13 mouse cellular contexts compared by ENCODE assay signal in genomic region chr11:114884380-114885100, GRCm38 (mm10). TPM values are rescaled to one million over a fixed set of nuclear protein-coding genes. Genes with fewer than 3 reads are reported as not detected.
A peak's percentile ranks its signal among the peaks of the same experiment; 100 is the strongest.
DNase-seq lines count a peak whose midpoint lies in the region; ATAC-seq and TF ChIP-seq lines count a peak whose summit lies in the region.
"Had no signal": no experiment of that assay in that cellular context is flagged by ENCODE, and none has a peak within 500 bp of the region (broad histone marks: within the 10 kb centered on the region; RNA-seq: fewer than 3 reads in every experiment).

No protein-coding gene starts in this region.

- TF ChIP-seq EP300 in heart, postnatal 0 days (IDR thresholded peaks at IDR 0.05; ENCODE audit: low read depth) = no peak

- WGBS in lung, adult 2 months = 58% methylated on average over 4 of the region's 4 CpGs
- 71% methylated on average over 4 of the region's 4 CpGs for WGBS in heart, postnatal 0 days

- no peak overlapping the region for H3K9ac ChIP-seq in heart, postnatal 0 days (replicated peaks; ENCODE audit: low read depth, low read length)
- H3K9ac ChIP-seq: limb, embryonic 15.5 days had no signal

- no peak overlapping the region for H3K4me2 ChIP-seq in heart, postnatal 0 days (ENCODE audit: low read depth, low read length)
- H3K4me2 ChIP-seq: limb, embryonic 15.5 days had no signal

- H3K9me3 ChIP-seq in heart, postnatal 0 days (replicated peaks; ENCODE audit: control insufficient read depth, low read length) = no peaks in the 10 kb centered on the region
- H3K9me3 ChIP-seq: limb, embryonic 15.5 days had no signal

- H3K4me3 ChIP-seq in lung, adult 2 months (replicated peaks; ENCODE audit: extremely low read depth, low read depth, low read length) = no peak overlapping the region
- H3K4me3 ChIP-seq in heart, postnatal 0 days (ENCODE audit: low read depth, low read length) = no peak overlapping the region
- H3K4me3 ChIP-seq: limb, embryonic 15.5 days had no signal

- no peak for TF ChIP-seq CTCF in lung, adult 2 months (IDR thresholded peaks at IDR 0.05; ENCODE audit: insufficient read depth, low read length)
- no peak for TF ChIP-seq CTCF in heart, postnatal 0 days (IDR thresholded peaks at IDR 0.05; ENCODE audit: low read depth)

- peak overlapping the region; percentile 25 for H3K27ac ChIP-seq in heart, postnatal 0 days (ENCODE audit: low read depth)
- H3K27ac ChIP-seq: limb, embryonic 15.5 days had no signal

- ATAC-seq in heart, postnatal 0 days (ENCODE audit: insufficient read depth, low read depth) = no peak
- ATAC-seq in megakaryocyte progenitor cell, adult 5-6 weeks (replicated peaks; ENCODE audit: poor library complexity) = peak; percentile 67
- ATAC-seq: midbrain, embryonic 16.5 days had no signal

- H3K4me1 ChIP-seq in lung, adult 2 months (ENCODE audit: control insufficient read depth, insufficient read depth, low read length) = no peaks in the 10 kb centered on the region
- H3K4me1 ChIP-seq in heart, postnatal 0 days (ENCODE audit: control insufficient read depth, insufficient read depth) = 0 out of 2 replicates have a peak, but pooled peaks cover 5% of the 10 kb centered on the region
- H3K4me1 ChIP-seq: limb, embryonic 15.5 days had no signal

- H3K27me3 ChIP-seq in heart, postnatal 0 days (ENCODE audit: control insufficient read depth, insufficient read depth, low read length) = no peaks in the 10 kb centered on the region
- H3K27me3 ChIP-seq: limb, embryonic 15.5 days had no signal

- no peaks in the 10 kb centered on the region for H3K36me3 ChIP-seq in heart, postnatal 0 days (replicated peaks; ENCODE audit: control insufficient read depth, insufficient read depth, low read length)
- H3K36me3 ChIP-seq: limb, embryonic 15.5 days had no signal

- TF ChIP-seq POLR2A in lung, adult 2 months (IDR thresholded peaks at IDR 0.05; ENCODE audit: borderline replicate concordance, extremely low read depth, low read depth, low read length) = no peak

- peak; percentile 60 for DNase-seq in cerebellum, adult 11 months
- no peak for DNase-seq in cerebellum, adult 8-10 months
- DNase-seq in lung, postnatal 36 days = peak; percentile 41
- DNase-seq in lung, adult 2 months = no peak
- DNase-seq in heart, postnatal 0 days (ENCODE audit: low spot score) = peak; percentile 35
- no peak for DNase-seq in testis, postnatal 14 days (ENCODE audit: low spot score)
- no peak for DNase-seq in layer of hippocampus, postnatal 25 days (ENCODE audit: extremely low spot score in 1 of 2, low spot score in 1 of 2)
- DNase-seq: embryo, embryonic 11 days had no signal

RNA-seq across cellular contexts. Expression of gene Cd300a, which starts 5.3 kb away (rescaled TPM):
- polyA plus RNA-seq in lung, adult 2 months (2012; rRNA removed) = 2.5 and 5.0 TPM in 2 replicates
- total RNA-seq in heart, postnatal 0 days (2014; rRNA removed; ENCODE audit: low replicate concordance) = 0.35 TPM in 1 of 2 replicates, not detected in the other
- polyA plus RNA-seq in heart, postnatal 0 days (2015; fragmentation: Nextera tagmentation; extraction: Ambion mirVana) = 0.92 and 0.97 TPM in 2 replicates
- 7.7 and 8.9 TPM in 2 replicates for total RNA-seq in megakaryocyte progenitor cell, adult 5-6 weeks (2015)
- 14.2 and 29.7 TPM in 2 replicates for total RNA-seq in megakaryocyte progenitor cell, adult 5-6 weeks (2017)
- under 1 TPM; 0.37 to 0.52 TPM for total RNA-seq in layer of hippocampus, postnatal 25 days (2021)
- total RNA-seq: MEL had no signal

RNA-seq across cellular contexts. Expression of gene Gprc5c, which starts 33.6 kb away (rescaled TPM):
- 14.3 and 18.2 TPM in 2 replicates for polyA plus RNA-seq in lung, adult 2 months (2012; rRNA removed)
- total RNA-seq in heart, postnatal 0 days (2014; rRNA removed; ENCODE audit: low replicate concordance) = 14.1 and 16.5 TPM in 2 replicates
- polyA plus RNA-seq in heart, postnatal 0 days (2015; fragmentation: Nextera tagmentation; extraction: Ambion mirVana) = 6.8 and 7.5 TPM in 2 replicates
- not detected in 2 replicates for total RNA-seq in megakaryocyte progenitor cell, adult 5-6 weeks (2015)
- 0.67 TPM in 1 of 2 replicates, not detected in the other for total RNA-seq in megakaryocyte progenitor cell, adult 5-6 weeks (2017)
- total RNA-seq in layer of hippocampus, postnatal 25 days (2021) = 1 to 10 TPM; 2.8 to 4.5 TPM
- total RNA-seq: MEL had no signal

RNA-seq across cellular contexts. Expression of gene Cd300lb, which starts 49.6 kb away (rescaled TPM):
- 2.4 and 5.4 TPM in 2 replicates for polyA plus RNA-seq in lung, adult 2 months (2012; rRNA removed)
- total RNA-seq in heart, postnatal 0 days (2014; rRNA removed; ENCODE audit: low replicate concordance) = not detected in 2 replicates
- polyA plus RNA-seq in heart, postnatal 0 days (2015; fragmentation: Nextera tagmentation; extraction: Ambion mirVana) = 0.33 and 0.37 TPM in 2 replicates
- total RNA-seq in megakaryocyte progenitor cell, adult 5-6 weeks (2015) = 18.8 and 25.5 TPM in 2 replicates
- 12.1 and 15.6 TPM in 2 replicates for total RNA-seq in megakaryocyte progenitor cell, adult 5-6 weeks (2017)
- not detected for total RNA-seq in layer of hippocampus, postnatal 25 days (2021)
- total RNA-seq: layer of hippocampus, adult 18-20 months; MEL had no signal
- polyA plus RNA-seq: midbrain, embryonic 16.5 days had no signal

Comparison
In these comparisons a context has a peak if more than half of its experiments do, and no peak if none do; other contexts are left out.
1. DNase-seq: peak in cerebellum, adult 11 months (single experiment), lung, postnatal 36 days (single experiment) and heart, postnatal 0 days (single experiment); none in cerebellum, adult 8-10 months (single experiment), lung, adult 2 months (single experiment), testis, postnatal 14 days (single experiment) and layer of hippocampus, postnatal 25 days (0 of 2).
2. RNA of gene Cd300lb, which starts 49.6 kb away (total RNA-seq): 12.1 to 25.5 TPM in megakaryocyte progenitor cell, adult 5-6 weeks; not detected in layer of hippocampus, postnatal 25 days and not detected in heart, postnatal 0 days; every median in the first group is over 10 times any median in the second.